17 mouse cellular contexts compared by ENCODE assay signal in the genomic region with DNA sequence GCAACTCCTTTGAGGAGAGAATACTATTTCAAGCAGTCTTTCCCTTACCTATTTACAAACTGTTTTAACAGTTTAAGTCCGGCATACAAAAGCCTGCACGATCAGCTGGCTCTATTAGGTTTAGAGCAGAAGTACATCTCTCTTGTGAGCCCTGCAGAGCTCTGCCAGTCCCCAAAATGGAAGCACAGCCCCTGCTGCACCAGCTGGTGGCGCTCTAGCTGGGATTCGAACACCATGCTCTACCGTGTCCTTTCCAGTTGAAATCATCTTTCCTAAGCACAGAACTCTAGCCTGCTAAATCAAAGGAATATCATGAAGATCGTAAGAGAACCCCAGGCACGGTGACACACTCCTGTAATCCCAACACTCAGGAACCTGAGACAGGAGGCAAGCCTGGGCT. TPM values are rescaled to one million over a fixed set of nuclear protein-coding genes. Genes with fewer than 3 reads are reported as not detected.
DNase-seq lines count a peak whose midpoint lies in the region; ATAC-seq and TF ChIP-seq lines count a peak whose summit lies in the region.
"Had no signal": no experiment of that assay in that cellular context is flagged by ENCODE, and none has a peak within 500 bp of the region (broad histone marks: within the 10 kb centered on the region; RNA-seq: fewer than 3 reads in every experiment).

No protein-coding gene starts in this region.

- ATAC-seq in kidney, postnatal 0 days (replicated peaks; ENCODE audit: low FRiP score, low read depth) = no peak
- ATAC-seq in kidney, embryonic 15.5 days (replicated peaks; ENCODE audit: low FRiP score) = no peak
- no peak for ATAC-seq in midbrain, postnatal 0 days (ENCODE audit: low FRiP score)
- ATAC-seq in midbrain, embryonic 15.5 days (replicated peaks) = no peak
- ATAC-seq: intestine, embryonic 16.5 days; midbrain, embryonic 16.5 days had no signal

- no peak overlapping the region for H3K27ac ChIP-seq in kidney, postnatal 0 days
- no peak overlapping the region for H3K27ac ChIP-seq in kidney, embryonic 15.5 days
- no peak overlapping the region for H3K27ac ChIP-seq in midbrain, postnatal 0 days (ENCODE audit: low read depth, low read length)
- H3K27ac ChIP-seq in midbrain, embryonic 15.5 days = no peak overlapping the region
- no peak overlapping the region for H3K27ac ChIP-seq in ES-E14 (ENCODE audit: insufficient read depth, low read depth, low read length, poor library complexity, severe bottlenecking)
- H3K27ac ChIP-seq in cortical plate, adult 2 months (ENCODE audit: insufficient read depth, low read length) = no peak overlapping the region
- H3K27ac ChIP-seq: heart, embryonic 13.5 days; hindbrain, embryonic 10.5 days; neural tube, embryonic 12.5 days had no signal

- no peak for DNase-seq in kidney, postnatal 0 days (ENCODE audit: low spot score)
- DNase-seq in midbrain, postnatal 0 days (ENCODE audit: low spot score) = no peak
- no peak for DNase-seq in ES-E14 (ENCODE audit: low read depth, low spot score)
- no peak for DNase-seq in gastrocnemius, adult 18-20 months (ENCODE audit: low spot score)
- DNase-seq: cerebellum, adult 18-20 months; embryo, embryonic 11 days; thymus, adult 18-20 months had no signal

- no peak overlapping the region for H3K4me2 ChIP-seq in kidney, postnatal 0 days (ENCODE audit: low read length)
- no peak overlapping the region for H3K4me2 ChIP-seq in kidney, embryonic 15.5 days
- H3K4me2 ChIP-seq in midbrain, postnatal 0 days (ENCODE audit: low read depth, low read length, poor library complexity, severe bottlenecking) = no peak overlapping the region
- no peak overlapping the region for H3K4me2 ChIP-seq in midbrain, embryonic 15.5 days
- H3K4me2 ChIP-seq: heart, embryonic 13.5 days; neural tube, embryonic 12.5 days had no signal

- no peak overlapping the region for H3K4me3 ChIP-seq in kidney, postnatal 0 days (replicated peaks; ENCODE audit: low read depth, low read length)
- no peak overlapping the region for H3K4me3 ChIP-seq in kidney, embryonic 15.5 days (replicated peaks)
- no peak overlapping the region for H3K4me3 ChIP-seq in midbrain, postnatal 0 days (ENCODE audit: low read depth, low read length)
- no peak overlapping the region for H3K4me3 ChIP-seq in midbrain, embryonic 15.5 days
- no peak overlapping the region for H3K4me3 ChIP-seq in ES-E14 (ENCODE audit: insufficient read depth in 1 of 2, low read depth in 1 of 2, low read length in 2 of 2, poor library complexity in 1 of 2, severe bottlenecking in 1 of 2)
- no peak overlapping the region for H3K4me3 ChIP-seq in cortical plate, adult 2 months (ENCODE audit: insufficient read depth, low read length)
- H3K4me3 ChIP-seq: heart, embryonic 13.5 days; hindbrain, embryonic 10.5 days; neural tube, embryonic 12.5 days had no signal

- WGBS in kidney, postnatal 0 days = 84% methylated on average over 7 of the region's 7 CpGs
- 85% methylated on average over 7 of the region's 7 CpGs for WGBS in kidney, embryonic 15.5 days
- WGBS in midbrain, postnatal 0 days = 79% methylated on average over 7 of the region's 7 CpGs
- 80% methylated on average over 7 of the region's 7 CpGs for WGBS in midbrain, embryonic 15.5 days

- H3K9me3 ChIP-seq in kidney, postnatal 0 days (replicated peaks; ENCODE audit: low read length) = no peaks in the 10 kb centered on the region
- H3K9me3 ChIP-seq in kidney, embryonic 15.5 days (replicated peaks) = no peaks in the 10 kb centered on the region
- H3K9me3 ChIP-seq in midbrain, postnatal 0 days (ENCODE audit: low read length) = no peaks in the 10 kb centered on the region
- no peaks in the 10 kb centered on the region for H3K9me3 ChIP-seq in midbrain, embryonic 15.5 days
- no peaks in the 10 kb centered on the region for H3K9me3 ChIP-seq in ES-E14 (ENCODE audit: control insufficient read depth, insufficient read depth, low read depth, low read length)
- H3K9me3 ChIP-seq: G1E; heart, embryonic 13.5 days; hindbrain, embryonic 10.5 days; neural tube, embryonic 12.5 days had no signal

- H3K9ac ChIP-seq in kidney, postnatal 0 days (ENCODE audit: low read depth, low read length) = no peak overlapping the region
- H3K9ac ChIP-seq in kidney, embryonic 15.5 days = no peak overlapping the region
- no peak overlapping the region for H3K9ac ChIP-seq in midbrain, postnatal 0 days (replicated peaks; ENCODE audit: low read length, poor library complexity, severe bottlenecking)
- no peak overlapping the region for H3K9ac ChIP-seq in midbrain, embryonic 15.5 days
- no peak overlapping the region for H3K9ac ChIP-seq in ES-E14 (ENCODE audit: insufficient read depth, low read depth, low read length, poor library complexity, severe bottlenecking)
- H3K9ac ChIP-seq: heart, embryonic 13.5 days; neural tube, embryonic 12.5 days had no signal

- TF ChIP-seq CTCF in kidney, postnatal 0 days (IDR thresholded peaks at IDR 0.05; ENCODE audit: low read depth) = peak; percentile 13; the same call in 1 of the 2 replicates
- TF ChIP-seq CTCF in midbrain, postnatal 0 days (IDR thresholded peaks at IDR 0.05) = peak; percentile 49
- TF ChIP-seq CTCF in cortical plate, adult 2 months (IDR thresholded peaks at IDR 0.05; ENCODE audit: extremely low read depth, insufficient read depth, low read length) = peak; percentile 26; the same call in 1 of the 2 replicates

- no peak for TF ChIP-seq POLR2A in cortical plate, adult 2 months (IDR thresholded peaks at IDR 0.05; ENCODE audit: extremely low read depth, insufficient read depth, low read length)

- H3K27me3 ChIP-seq in kidney, postnatal 0 days (ENCODE audit: insufficient read depth, low read length) = no peaks in the 10 kb centered on the region
- H3K27me3 ChIP-seq in kidney, embryonic 15.5 days = no peaks in the 10 kb centered on the region
- no peaks in the 10 kb centered on the region for H3K27me3 ChIP-seq in midbrain, postnatal 0 days (ENCODE audit: insufficient read depth, low read length)
- no peaks in the 10 kb centered on the region for H3K27me3 ChIP-seq in midbrain, embryonic 15.5 days (replicated peaks)
- H3K27me3 ChIP-seq: heart, embryonic 13.5 days; neural tube, embryonic 12.5 days had no signal

- in situ Hi-C loops in ES-E14 (cut with MboI; ENCODE audit: low sequenced_read_pairs in 2 of 2, unreplicated experiment in 2 of 2) = no loop called here

- peaks cover 34% of the 10 kb centered on the region for H3K36me3 ChIP-seq in kidney, postnatal 0 days (ENCODE audit: insufficient read depth, low read length)
- peaks cover 53% of the 10 kb centered on the region for H3K36me3 ChIP-seq in kidney, embryonic 15.5 days
- H3K36me3 ChIP-seq in midbrain, postnatal 0 days (ENCODE audit: insufficient read depth, low read length) = peaks cover 15% of the 10 kb centered on the region
- H3K36me3 ChIP-seq in midbrain, embryonic 15.5 days (replicated peaks) = peaks cover 13% of the 10 kb centered on the region; the same call in 1 of the 2 replicates
- peaks cover 19% of the 10 kb centered on the region for H3K36me3 ChIP-seq in ES-E14 (ENCODE audit: control insufficient read depth, insufficient read depth, low read length, poor library complexity, severe bottlenecking)

- H3K4me1 ChIP-seq in kidney, postnatal 0 days (replicated peaks; ENCODE audit: insufficient read depth, low read length) = no peaks in the 10 kb centered on the region
- H3K4me1 ChIP-seq in kidney, embryonic 15.5 days = no peaks in the 10 kb centered on the region
- no peaks in the 10 kb centered on the region for H3K4me1 ChIP-seq in midbrain, postnatal 0 days (ENCODE audit: insufficient read depth, low read length)
- no peaks in the 10 kb centered on the region for H3K4me1 ChIP-seq in midbrain, embryonic 15.5 days
- peaks cover 0 to 5% of the 10 kb centered on the region in 2 experiments; a peak in 2 of 4 replicates for H3K4me1 ChIP-seq in ES-E14 (ENCODE audit: control insufficient read depth in 2 of 2, insufficient read depth in 2 of 2, low read length in 2 of 2, poor library complexity in 1 of 2)
- H3K4me1 ChIP-seq in cortical plate, adult 2 months (ENCODE audit: control insufficient read depth, insufficient read depth, low read length) = no peaks in the 10 kb centered on the region
- H3K4me1 ChIP-seq: hindbrain, embryonic 10.5 days; neural tube, embryonic 12.5 days had no signal

TF ChIP-seq in ES-E14, 5 proteins besides CTCF, POLR2A, EP300 and RAD21 (continues in another document):
- TF ChIP-seq CHD2 (IDR thresholded peaks at IDR 0.05; ENCODE audit: low read depth, low read length) (no peak), ZC3H11A (IDR thresholded peaks at IDR 0.05; ENCODE audit: borderline replicate concordance, low read depth, low read length) (0 out of 2 replicates have a peak, but pooled peaks have one; percentile 20)

RNA-seq across cellular contexts. Expression of a gene that starts 30.6 kb away (rescaled TPM):
- polyA plus RNA-seq in kidney, postnatal 0 days (2015; fragmentation: Nextera tagmentation; extraction: Ambion mirVana) = 3.5 and 4.0 TPM in 2 replicates
- 3.1 and 3.2 TPM in 2 replicates for polyA plus RNA-seq in kidney, embryonic 15.5 days (2015; fragmentation: Nextera tagmentation; extraction: Ambion mirVana)
- total RNA-seq in midbrain, postnatal 0 days (2014; rRNA removed) = 13.3 and 29.6 TPM in 2 replicates
- polyA plus RNA-seq in midbrain, postnatal 0 days (2015; fragmentation: Nextera tagmentation; extraction: Ambion mirVana) = 16.3 and 20.3 TPM in 2 replicates
- 5.2 and 5.9 TPM in 2 replicates for polyA plus RNA-seq in midbrain, embryonic 15.5 days (2015; fragmentation: Nextera tagmentation; extraction: Ambion mirVana)
- total RNA-seq in ES-E14 (2012; rRNA removed) = 8.6 and 15.5 TPM in 2 replicates
- polyA plus RNA-seq in cortical plate, adult 2 months (2012; rRNA removed) = 35.0 and 41.8 TPM in 2 replicates
- total RNA-seq in gastrocnemius, adult 18-20 months (2021) = under 1 TPM; 0.66 to 0.69 TPM
- total RNA-seq: megakaryocyte progenitor cell, adult 5-6 weeks had no signal
- polyA plus RNA-seq: G1E had no signal

RNA-seq across cellular contexts. Expression of a gene that starts 41.9 kb away (rescaled TPM):
- polyA plus RNA-seq in kidney, postnatal 0 days (2015; fragmentation: Nextera tagmentation; extraction: Ambion mirVana) = 21.5 and 24.6 TPM in 2 replicates
- polyA plus RNA-seq in kidney, embryonic 15.5 days (2015; fragmentation: Nextera tagmentation; extraction: Ambion mirVana) = 36.7 and 40.5 TPM in 2 replicates
- 18.3 and 22.7 TPM in 2 replicates for total RNA-seq in midbrain, postnatal 0 days (2014; rRNA removed)
- polyA plus RNA-seq in midbrain, postnatal 0 days (2015; fragmentation: Nextera tagmentation; extraction: Ambion mirVana) = 14.3 and 14.9 TPM in 2 replicates
- polyA plus RNA-seq in midbrain, embryonic 15.5 days (2015; fragmentation: Nextera tagmentation; extraction: Ambion mirVana) = 21.0 and 21.6 TPM in 2 replicates
- total RNA-seq in ES-E14 (2012; rRNA removed) = 16.3 and 20.8 TPM in 2 replicates
- polyA plus RNA-seq in cortical plate, adult 2 months (2012; rRNA removed) = 16.3 and 18.0 TPM in 2 replicates
- 10 to 100 TPM in 1 of 2 experiments, 1 to 10 TPM in 1; 5.8 to 11.4 TPM for total RNA-seq in gastrocnemius, adult 18-20 months (2021)

RNA-seq across cellular contexts. Expression of a gene that starts 52.3 kb away (rescaled TPM):
- 238 and 258 TPM in 2 replicates for polyA plus RNA-seq in kidney, postnatal 0 days (2015; fragmentation: Nextera tagmentation; extraction: Ambion mirVana)
- 335 and 336 TPM in 2 replicates for polyA plus RNA-seq in kidney, embryonic 15.5 days (2015; fragmentation: Nextera tagmentation; extraction: Ambion mirVana)
- total RNA-seq in midbrain, postnatal 0 days (2014; rRNA removed) = 55.5 and 72.9 TPM in 2 replicates
- polyA plus RNA-seq in midbrain, postnatal 0 days (2015; fragmentation: Nextera tagmentation; extraction: Ambion mirVana) = 182 and 188 TPM in 2 replicates
- polyA plus RNA-seq in midbrain, embryonic 15.5 days (2015; fragmentation: Nextera tagmentation; extraction: Ambion mirVana) = 189 and 217 TPM in 2 replicates
- 219 and 238 TPM in 2 replicates for total RNA-seq in ES-E14 (2012; rRNA removed)
- 139 and 148 TPM in 2 replicates for polyA plus RNA-seq in cortical plate, adult 2 months (2012; rRNA removed)
- 10 to 100 TPM; 62.1 to 62.7 TPM for total RNA-seq in gastrocnemius, adult 18-20 months (2021)
